In genomic region chr10:100264066-100264465, GRCm38 (mm10) we compare ENCODE assay signal across 30 mouse cellular contexts.
DNase-seq lines count a peak whose midpoint lies in the region; ATAC-seq and TF ChIP-seq lines count a peak whose summit lies in the region.
"Had no signal": no experiment of that assay in that cellular context is flagged by ENCODE, and none has a peak within 500 bp of the region (broad histone marks: within the 10 kb centered on the region; RNA-seq: fewer than 3 reads in every experiment).

No protein-coding gene starts in this region.

- TF ChIP-seq POLR2A in kidney, adult 2 months (IDR thresholded peaks at IDR 0.05; ENCODE audit: low read depth, low read length) = no peak

- H3K4me1 ChIP-seq in kidney, adult 2 months (ENCODE audit: control insufficient read depth, insufficient read depth, low read length) = no peaks in the 10 kb centered on the region
- H3K4me1 ChIP-seq in kidney, embryonic 16.5 days (ENCODE audit: insufficient read depth, low read length) = no peaks in the 10 kb centered on the region
- H3K4me1 ChIP-seq in embryonic facial prominence, embryonic 11.5 days (ENCODE audit: control insufficient read depth, insufficient read depth, low read length) = no peaks in the 10 kb centered on the region
- H3K4me1 ChIP-seq: forebrain, embryonic 13.5 days; heart, embryonic 12.5 days; hindbrain, embryonic 12.5 days; intestine, embryonic 15.5 days; kidney, embryonic 15.5 days; liver, embryonic 13.5 days; midbrain, embryonic 13.5 days had no signal

- no peak overlapping the region for H3K9ac ChIP-seq in kidney, embryonic 16.5 days (replicated peaks; ENCODE audit: low read length)
- no peak overlapping the region for H3K9ac ChIP-seq in embryonic facial prominence, embryonic 11.5 days (replicated peaks; ENCODE audit: low read length)
- H3K9ac ChIP-seq: forebrain, embryonic 13.5 days; heart, embryonic 12.5 days; hindbrain, embryonic 12.5 days; intestine, embryonic 15.5 days; kidney, embryonic 15.5 days; liver, embryonic 13.5 days; midbrain, embryonic 13.5 days had no signal

- H3K4me2 ChIP-seq in kidney, embryonic 16.5 days (replicated peaks; ENCODE audit: low read depth, low read length) = no peak overlapping the region
- H3K4me2 ChIP-seq in embryonic facial prominence, embryonic 11.5 days (ENCODE audit: low read depth, low read length) = no peak overlapping the region
- H3K4me2 ChIP-seq: forebrain, embryonic 13.5 days; heart, embryonic 12.5 days; hindbrain, embryonic 12.5 days; intestine, embryonic 15.5 days; kidney, embryonic 15.5 days; liver, embryonic 13.5 days; midbrain, embryonic 13.5 days had no signal

- WGBS in kidney, adult 2 months = 24% methylated on average over 2 of the region's 2 CpGs
- WGBS in kidney, embryonic 16.5 days = 17% methylated on average over 2 of the region's 2 CpGs
- WGBS in embryonic facial prominence, embryonic 11.5 days = 14% methylated on average over 2 of the region's 2 CpGs

- H3K27me3 ChIP-seq in kidney, adult 2 months (replicated peaks; ENCODE audit: control insufficient read depth, insufficient read depth, low read length) = no peaks in the 10 kb centered on the region
- no peaks in the 10 kb centered on the region for H3K27me3 ChIP-seq in kidney, embryonic 16.5 days (ENCODE audit: insufficient read depth, low read length)
- H3K27me3 ChIP-seq in embryonic facial prominence, embryonic 11.5 days (ENCODE audit: control insufficient read depth, insufficient read depth, low read length) = no peaks in the 10 kb centered on the region
- H3K27me3 ChIP-seq: CH12.LX; forebrain, embryonic 13.5 days; heart, embryonic 12.5 days; hindbrain, embryonic 12.5 days; intestine, embryonic 15.5 days; kidney, embryonic 15.5 days; liver, embryonic 13.5 days; midbrain, embryonic 13.5 days had no signal

- peak; percentile 9 for DNase-seq in kidney, adult 2 months
- peak; percentile 91 for DNase-seq in embryo, embryonic 10 days (ENCODE audit: low spot score)
- peak; percentile 45 for DNase-seq in embryonic facial prominence, embryonic 11.5 days (ENCODE audit: low spot score)
- peak; percentile 7 for DNase-seq in yolk sac, embryonic 10.5 days (ENCODE audit: low spot score)
- no peak for DNase-seq in cerebellum, postnatal 10 days
- DNase-seq in ovary, postnatal 10 days (ENCODE audit: low spot score) = no peak
- DNase-seq: adrenal gland, postnatal 10 days; B cell, adult 2 months; cerebellum, adult 9-11 months; gastrocnemius, postnatal 25 days; heart, adult 18-20 months; heart, postnatal 10 days; kidney, postnatal 4 days; layer of hippocampus, adult 9-11 months; liver, embryonic 13.5 days; lung, adult 2 months; lung, postnatal 14 days; retina, postnatal 1 day; right cerebral cortex, postnatal 25 days; thymus, postnatal 14 days had no signal

- TF ChIP-seq CTCF in kidney, adult 2 months (conservative IDR thresholded peaks at IDR 0.05; ENCODE audit: insufficient read depth, insufficient read length, low read depth, low read length) = no peak

- no peak overlapping the region for H3K4me3 ChIP-seq in kidney, adult 2 months (ENCODE audit: insufficient read depth, low read depth, low read length)
- no peak overlapping the region for H3K4me3 ChIP-seq in kidney, embryonic 16.5 days (ENCODE audit: low read length)
- H3K4me3 ChIP-seq in embryonic facial prominence, embryonic 11.5 days (ENCODE audit: low read depth, low read length) = no peak overlapping the region
- H3K4me3 ChIP-seq: forebrain, embryonic 13.5 days; heart, embryonic 12.5 days; hindbrain, embryonic 12.5 days; intestine, embryonic 15.5 days; kidney, embryonic 15.5 days; liver, embryonic 13.5 days; midbrain, embryonic 13.5 days had no signal

- no peak overlapping the region for H3K27ac ChIP-seq in kidney, adult 2 months (ENCODE audit: insufficient read depth, low read depth, low read length)
- no peak overlapping the region for H3K27ac ChIP-seq in kidney, embryonic 16.5 days (ENCODE audit: low read length)
- no peak overlapping the region for H3K27ac ChIP-seq in embryonic facial prominence, embryonic 11.5 days (replicated peaks; ENCODE audit: low read depth, low read length)
- H3K27ac ChIP-seq: forebrain, embryonic 13.5 days; hindbrain, embryonic 12.5 days; intestine, embryonic 15.5 days; kidney, embryonic 15.5 days; liver, embryonic 13.5 days; midbrain, embryonic 13.5 days had no signal

- H3K36me3 ChIP-seq in kidney, adult 2 months (ENCODE audit: control insufficient read depth, insufficient read depth, low read length) = no peaks in the 10 kb centered on the region
- no peaks in the 10 kb centered on the region for H3K36me3 ChIP-seq in kidney, embryonic 16.5 days (ENCODE audit: insufficient read depth, low read length)
- no peaks in the 10 kb centered on the region for H3K36me3 ChIP-seq in embryonic facial prominence, embryonic 11.5 days (replicated peaks; ENCODE audit: control insufficient read depth, insufficient read depth, low read depth, low read length)
- H3K36me3 ChIP-seq: G1E; heart, embryonic 12.5 days; hindbrain, embryonic 12.5 days; intestine, embryonic 15.5 days; kidney, embryonic 15.5 days; liver, embryonic 13.5 days; midbrain, embryonic 13.5 days had no signal

- no peaks in the 10 kb centered on the region for H3K9me3 ChIP-seq in kidney, embryonic 16.5 days (ENCODE audit: low read length)
- no peaks in the 10 kb centered on the region for H3K9me3 ChIP-seq in embryonic facial prominence, embryonic 11.5 days (replicated peaks; ENCODE audit: control insufficient read depth, low read length)
- H3K9me3 ChIP-seq: forebrain, embryonic 13.5 days; G1E; heart, embryonic 12.5 days; hindbrain, embryonic 12.5 days; intestine, embryonic 15.5 days; kidney, embryonic 15.5 days; liver, embryonic 13.5 days; midbrain, embryonic 13.5 days had no signal

- no peak for ATAC-seq in kidney, embryonic 16.5 days (ENCODE audit: low FRiP score, low TSS enrichment)
- no peak for ATAC-seq in embryonic facial prominence, embryonic 11.5 days (replicated peaks; ENCODE audit: insufficient number of reproducible peaks, low FRiP score, low TSS enrichment, low read depth)
- ATAC-seq: activated CD4-positive, CD25-positive, alpha-beta regulatory T cell, adult 4 months; forebrain, embryonic 13.5 days; intestine, embryonic 15.5 days; midbrain, embryonic 13.5 days had no signal

Comparison
In these comparisons a context has a peak if more than half of its experiments do, and no peak if none do; other contexts are left out.
1. DNase-seq: peak in kidney, adult 2 months (single experiment), embryo, embryonic 10 days (single experiment), embryonic facial prominence, embryonic 11.5 days (single experiment) and yolk sac, embryonic 10.5 days (single experiment); none in cerebellum, postnatal 10 days (0 of 2) and ovary, postnatal 10 days (single experiment).